7 mouse cellular contexts compared by ENCODE assay signal in genomic region chr4:108835496-108835895, GRCm38 (mm10). TPM values are rescaled to one million over a fixed set of nuclear protein-coding genes. Genes with fewer than 3 reads are reported as not detected.
DNase-seq lines count a peak whose midpoint lies in the region; ATAC-seq and TF ChIP-seq lines count a peak whose summit lies in the region.

No protein-coding gene starts in this region.

- no peak for TF ChIP-seq CTCF in testis, adult 2 months (IDR thresholded peaks at IDR 0.05; ENCODE audit: control insufficient read depth, insufficient read depth, insufficient replicate concordance, low read depth, low read length)
- no peak for TF ChIP-seq CTCF in kidney, postnatal 0 days (IDR thresholded peaks at IDR 0.05; ENCODE audit: low read depth)

- WGBS in embryonic facial prominence, embryonic 13.5 days = 65% methylated on average over 3 of the region's 3 CpGs
- 45% methylated on average over 3 of the region's 3 CpGs for WGBS in kidney, postnatal 0 days

- H3K27ac ChIP-seq in testis, adult 2 months (ENCODE audit: control insufficient read depth, insufficient read depth, low read depth, low read length) = peak overlapping the region; percentile 27; the same call in 1 of the 2 replicates
- peak overlapping the region; percentile 100; the same call in 1 of the 2 replicates for H3K27ac ChIP-seq in embryonic facial prominence, embryonic 13.5 days
- 0 out of 2 replicates have a peak overlapping the region, but pooled peaks have one; percentile 93 for H3K27ac ChIP-seq in kidney, postnatal 0 days

- DNase-seq in testis, postnatal 10 days (ENCODE audit: low spot score) = no peak
- DNase-seq in kidney, postnatal 0 days (ENCODE audit: low spot score) = no peak
- DNase-seq in splenic B cell, adult 2 months (ENCODE audit: low read depth, low spot score) = peak; percentile 36
- DNase-seq in cerebellum, postnatal 25 days = no peak
- DNase-seq in adrenal gland, postnatal 14 days = no peak

- H3K4me1 ChIP-seq in testis, adult 2 months (ENCODE audit: control insufficient read depth, insufficient read depth, low read length) = peaks cover 5% of the 10 kb centered on the region
- H3K4me1 ChIP-seq in embryonic facial prominence, embryonic 13.5 days = peaks cover 30% of the 10 kb centered on the region
- H3K4me1 ChIP-seq in kidney, postnatal 0 days (replicated peaks; ENCODE audit: insufficient read depth, low read length) = peaks cover 11% of the 10 kb centered on the region

- no peak for TF ChIP-seq POLR2A in testis, adult 2 months (IDR thresholded peaks at IDR 0.05; ENCODE audit: control insufficient read depth, low read depth, low read length)

- H3K36me3 ChIP-seq in testis, adult 2 months (ENCODE audit: control insufficient read depth, insufficient read depth, low read length) = no peaks in the 10 kb centered on the region
- H3K36me3 ChIP-seq in embryonic facial prominence, embryonic 13.5 days = peaks cover 3% of the 10 kb centered on the region; the same call in 1 of the 2 replicates
- no peaks in the 10 kb centered on the region for H3K36me3 ChIP-seq in kidney, postnatal 0 days (ENCODE audit: insufficient read depth, low read length)
- H3K36me3 ChIP-seq in splenic B cell, adult 2 months (ENCODE audit: control insufficient read depth, insufficient read depth, low read length, poor library complexity, severe bottlenecking) = no peaks in the 10 kb centered on the region

- H3K27me3 ChIP-seq in testis, adult 2 months (ENCODE audit: control insufficient read depth, insufficient read depth, low read length) = no peaks in the 10 kb centered on the region
- H3K27me3 ChIP-seq in embryonic facial prominence, embryonic 13.5 days = no peaks in the 10 kb centered on the region
- H3K27me3 ChIP-seq in kidney, postnatal 0 days (ENCODE audit: insufficient read depth, low read length) = no peaks in the 10 kb centered on the region
- no peaks in the 10 kb centered on the region for H3K27me3 ChIP-seq in splenic B cell, adult 2 months (ENCODE audit: control insufficient read depth, insufficient read depth, low read length, poor library complexity, severe bottlenecking)

- ATAC-seq in embryonic facial prominence, embryonic 13.5 days (ENCODE audit: insufficient number of reproducible peaks, insufficient read depth, low FRiP score, low TSS enrichment, low read depth) = no peak
- no peak for ATAC-seq in kidney, postnatal 0 days (replicated peaks; ENCODE audit: low FRiP score, low read depth)

- peak overlapping the region; percentile 76 for H3K4me2 ChIP-seq in embryonic facial prominence, embryonic 13.5 days
- peak overlapping the region; percentile 63 for H3K4me2 ChIP-seq in kidney, postnatal 0 days (ENCODE audit: low read length)

- no peaks in the 10 kb centered on the region for H3K9me3 ChIP-seq in embryonic facial prominence, embryonic 13.5 days
- no peaks in the 10 kb centered on the region for H3K9me3 ChIP-seq in kidney, postnatal 0 days (replicated peaks; ENCODE audit: low read length)

- H3K4me3 ChIP-seq in testis, adult 2 months (ENCODE audit: control insufficient read depth, low read depth, low read length) = peak overlapping the region; percentile 90
- H3K4me3 ChIP-seq in embryonic facial prominence, embryonic 13.5 days = peak overlapping the region; percentile 90
- H3K4me3 ChIP-seq in kidney, postnatal 0 days (replicated peaks; ENCODE audit: low read depth, low read length) = peak overlapping the region; percentile 97

- peak overlapping the region; percentile 98 for H3K9ac ChIP-seq in embryonic facial prominence, embryonic 13.5 days
- peak overlapping the region; percentile 98 for H3K9ac ChIP-seq in kidney, postnatal 0 days (ENCODE audit: low read depth, low read length)

RNA-seq across cellular contexts. Expression of gene Txndc12, which starts 1.1 kb away (rescaled TPM):
- 21.6 and 24.0 TPM in 2 replicates for polyA plus RNA-seq in testis, adult 2 months (2012; rRNA removed)
- polyA plus RNA-seq in embryonic facial prominence, embryonic 13.5 days (2015; fragmentation: Nextera tagmentation; extraction: Ambion mirVana) = 109 and 111 TPM in 2 replicates
- polyA plus RNA-seq in kidney, postnatal 0 days (2015; fragmentation: Nextera tagmentation; extraction: Ambion mirVana) = 94.0 and 98.3 TPM in 2 replicates
- 63.8 and 73.9 TPM in 2 replicates for total RNA-seq in adrenal gland, postnatal 14 days (2021)

RNA-seq across cellular contexts. Expression of gene Btf3l4, which starts 2.1 kb away (rescaled TPM):
- 43.0 and 51.6 TPM in 2 replicates for polyA plus RNA-seq in testis, adult 2 months (2012; rRNA removed)
- polyA plus RNA-seq in embryonic facial prominence, embryonic 13.5 days (2015; fragmentation: Nextera tagmentation; extraction: Ambion mirVana) = 180 and 199 TPM in 2 replicates
- 169 and 174 TPM in 2 replicates for polyA plus RNA-seq in kidney, postnatal 0 days (2015; fragmentation: Nextera tagmentation; extraction: Ambion mirVana)
- total RNA-seq in adrenal gland, postnatal 14 days (2021) = 116 and 127 TPM in 2 replicates

RNA-seq across cellular contexts. Expression of gene Kti12, which starts 12.1 kb away (rescaled TPM):
- polyA plus RNA-seq in testis, adult 2 months (2012; rRNA removed) = 17.7 and 19.7 TPM in 2 replicates
- 49.7 and 53.3 TPM in 2 replicates for polyA plus RNA-seq in embryonic facial prominence, embryonic 13.5 days (2015; fragmentation: Nextera tagmentation; extraction: Ambion mirVana)
- 52.2 and 53.5 TPM in 2 replicates for polyA plus RNA-seq in kidney, postnatal 0 days (2015; fragmentation: Nextera tagmentation; extraction: Ambion mirVana)
- 29.3 and 32.1 TPM in 2 replicates for total RNA-seq in adrenal gland, postnatal 14 days (2021)

RNA-seq across cellular contexts. Expression of gene A730015C16Rik, which starts 12.9 kb away (rescaled TPM):
- polyA plus RNA-seq in testis, adult 2 months (2012; rRNA removed) = 0.30 and 0.32 TPM in 2 replicates
- polyA plus RNA-seq in embryonic facial prominence, embryonic 13.5 days (2015; fragmentation: Nextera tagmentation; extraction: Ambion mirVana) = 1.2 and 1.5 TPM in 2 replicates
- 1.8 and 2.4 TPM in 2 replicates for polyA plus RNA-seq in kidney, postnatal 0 days (2015; fragmentation: Nextera tagmentation; extraction: Ambion mirVana)
- total RNA-seq in adrenal gland, postnatal 14 days (2021) = 0.53 TPM in 1 of 2 replicates, not detected in the other

RNA-seq across cellular contexts. Expression of gene Rab3b, which starts 43.4 kb away (rescaled TPM):
- polyA plus RNA-seq in testis, adult 2 months (2012; rRNA removed) = 7.5 and 8.0 TPM in 2 replicates
- 19.9 and 22.3 TPM in 2 replicates for polyA plus RNA-seq in embryonic facial prominence, embryonic 13.5 days (2015; fragmentation: Nextera tagmentation; extraction: Ambion mirVana)
- 34.0 and 36.1 TPM in 2 replicates for polyA plus RNA-seq in kidney, postnatal 0 days (2015; fragmentation: Nextera tagmentation; extraction: Ambion mirVana)
- total RNA-seq in adrenal gland, postnatal 14 days (2021) = 40.1 and 50.7 TPM in 2 replicates

Comparison
In these comparisons a context has a peak if more than half of its experiments do, and no peak if none do; other contexts are left out.
1. H3K27ac ChIP-seq: peak in every context shown above with its lines; median percentile 100 in embryonic facial prominence, embryonic 13.5 days; 93 in kidney, postnatal 0 days; 27 in testis, adult 2 months.